Mouse (Mus musculus): ENCODE measurements around the gene Cacna2d4.

DNA sequence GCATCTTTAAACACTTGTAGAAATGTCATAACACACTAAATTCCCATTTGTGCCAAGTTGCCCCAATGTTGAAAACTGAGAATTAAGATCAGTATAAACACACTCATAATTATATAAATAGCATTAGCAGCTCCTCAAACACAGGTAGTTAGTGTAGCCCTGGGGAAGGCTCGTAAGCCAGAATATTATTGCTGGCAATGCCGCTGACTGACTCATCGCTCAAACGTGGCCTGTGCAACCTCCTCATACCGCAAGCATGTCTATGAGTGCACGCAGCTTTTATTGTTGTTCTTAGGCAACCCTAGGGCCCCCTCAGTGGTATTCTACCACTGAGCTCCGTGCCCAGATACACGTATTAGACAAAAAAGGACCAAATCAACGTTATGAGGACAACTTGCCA lies 156.5 kb downstream of the Cacna2d4 start:
- TF ChIP-seq CTCF (IDR thresholded peaks at IDR 0.05; ENCODE audit: low read depth, low read length), result no peak
- no peak for TF ChIP-seq POLR2A (IDR thresholded peaks at IDR 0.05; ENCODE audit: extremely low read depth, insufficient read depth, low read length)

All from liver, adult 2 months (tissue).